Mouse (Mus musculus): ENCODE measurements around the gene Tnk2. TPM values are rescaled to one million over a fixed set of nuclear protein-coding genes. Genes with fewer than 3 reads are reported as not detected.

Gene Tnk2
- polyA plus RNA-seq, 1 experiment = 3.5 TPM

DNA sequence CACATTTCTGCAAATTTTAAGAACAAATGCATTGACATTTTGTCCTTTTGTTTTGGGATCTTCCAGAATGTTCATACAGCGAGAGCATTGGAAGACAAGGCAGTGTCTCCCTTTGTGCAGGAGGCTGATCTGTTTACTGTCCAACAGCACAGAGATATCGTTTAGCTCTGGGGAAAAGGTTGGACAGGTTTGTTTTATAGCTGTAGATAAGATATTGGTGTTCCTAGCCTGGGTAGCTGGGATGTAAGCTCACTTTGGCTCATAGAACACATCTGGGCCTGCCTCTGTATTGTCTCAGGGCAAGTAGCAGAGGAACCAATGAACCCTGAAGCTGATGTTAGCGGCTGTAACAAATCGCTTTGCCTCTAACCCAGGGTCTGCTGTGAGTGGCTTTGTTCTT is 80.1 kb downstream of the Tnk2 start:
- H3K4me1 ChIP-seq (ENCODE audit: control insufficient read depth, insufficient read depth, low read length) = no peaks in the 10 kb centered on the region
- TF ChIP-seq CTCF (IDR thresholded peaks at IDR 0.05; ENCODE audit: low read depth, low read length) = no peak
- TF ChIP-seq POLR2A (IDR thresholded peaks at IDR 0.05; ENCODE audit: borderline replicate concordance, low read depth, low read length) = no peak
- no peak overlapping the region for H3K27ac ChIP-seq (ENCODE audit: insufficient read depth, low read depth, low read length)
- H3K4me3 ChIP-seq (ENCODE audit: insufficient read depth, low read length) = no peak overlapping the region

DNA sequence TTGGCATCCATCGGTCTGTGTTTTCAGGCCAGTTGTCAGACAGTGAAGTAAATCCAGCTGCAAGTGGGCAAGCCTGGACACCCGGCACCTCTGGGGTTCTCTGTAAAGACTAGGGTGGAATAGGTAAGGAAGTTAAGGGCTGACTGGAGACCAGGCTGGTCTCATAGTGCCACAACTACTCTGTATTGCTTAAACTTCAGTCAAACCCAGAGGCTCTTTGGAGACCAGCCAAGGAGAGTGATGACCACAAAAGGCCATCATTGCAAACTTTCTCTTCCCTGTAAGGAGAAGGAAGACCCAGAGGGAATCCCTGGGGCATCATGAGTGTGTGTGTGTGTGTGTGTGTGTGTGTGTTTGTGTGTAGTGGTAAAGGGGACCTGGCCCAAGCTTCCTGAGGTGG is 80.6 kb downstream of the Tnk2 start:
- Histone ChIP-seq H3K4me3 (ENCODE audit: insufficient read depth, low read length) (no peak overlapping the region), H3K27ac (ENCODE audit: insufficient read depth, low read depth, low read length) (no peak overlapping the region), H3K4me1 (ENCODE audit: control insufficient read depth, insufficient read depth, low read length) (no peaks in the 10 kb centered on the region)
- TF ChIP-seq CTCF (IDR thresholded peaks at IDR 0.05; ENCODE audit: low read depth, low read length) (no peak), POLR2A (IDR thresholded peaks at IDR 0.05; ENCODE audit: borderline replicate concordance, low read depth, low read length) (no peak)

- no peak overlapping the region for H3K4me3 ChIP-seq (ENCODE audit: insufficient read depth, low read length)
- no peak overlapping the region for H3K27ac ChIP-seq (ENCODE audit: insufficient read depth, low read depth, low read length)
- TF ChIP-seq POLR2A (IDR thresholded peaks at IDR 0.05; ENCODE audit: borderline replicate concordance, low read depth, low read length) = no peak
- no peak for TF ChIP-seq CTCF (IDR thresholded peaks at IDR 0.05; ENCODE audit: low read depth, low read length)
- H3K4me1 ChIP-seq (ENCODE audit: control insufficient read depth, insufficient read depth, low read length) = no peaks in the 10 kb centered on the region
These were observed 82.8 kb downstream of the Tnk2 start for GRCm38 (mm10) chr16:32726501-32726900.

DNA sequence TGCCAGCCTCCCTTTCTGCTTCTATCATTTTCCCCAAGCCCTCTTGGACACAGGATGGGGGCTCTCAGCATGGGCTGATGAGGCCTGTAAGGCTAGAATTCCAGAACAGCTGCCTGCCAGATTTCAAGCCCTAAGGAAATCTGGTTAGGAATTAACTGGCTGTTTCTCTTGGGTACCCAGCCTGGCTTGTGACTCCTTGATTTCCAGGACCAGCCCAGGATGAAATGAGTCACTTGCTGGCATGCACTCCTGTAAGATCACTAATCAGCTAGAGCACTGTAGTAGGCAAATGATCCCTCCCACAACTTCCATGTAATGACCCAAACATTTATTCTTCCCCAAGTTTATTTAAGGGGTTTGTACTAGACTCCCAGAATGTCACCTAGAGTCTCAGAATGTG is 84.6 kb downstream of the Tnk2 start:
- no peaks in the 10 kb centered on the region for H3K4me1 ChIP-seq (ENCODE audit: control insufficient read depth, insufficient read depth, low read length)
- no peak overlapping the region for H3K27ac ChIP-seq (ENCODE audit: insufficient read depth, low read depth, low read length)
- H3K4me3 ChIP-seq (ENCODE audit: insufficient read depth, low read length) = no peak overlapping the region
- TF ChIP-seq CTCF (IDR thresholded peaks at IDR 0.05; ENCODE audit: low read depth, low read length) (no peak), POLR2A (IDR thresholded peaks at IDR 0.05; ENCODE audit: borderline replicate concordance, low read depth, low read length) (no peak)

GRCm38 (mm10) chr16:32728730-32729129 is 85.1 kb downstream of the Tnk2 start:
- H3K4me3 ChIP-seq (ENCODE audit: insufficient read depth, low read length) = no peak overlapping the region
- no peak overlapping the region for H3K27ac ChIP-seq (ENCODE audit: insufficient read depth, low read depth, low read length)
- TF ChIP-seq CTCF (IDR thresholded peaks at IDR 0.05; ENCODE audit: low read depth, low read length) (no peak), POLR2A (IDR thresholded peaks at IDR 0.05; ENCODE audit: borderline replicate concordance, low read depth, low read length) (no peak)
- no peaks in the 10 kb centered on the region for H3K4me1 ChIP-seq (ENCODE audit: control insufficient read depth, insufficient read depth, low read length)

Other genes starting within 250 kb of the Tnk2 start
- 3.0 and 4.4 TPM in 2 replicates for gene Tm4sf19, start 243.4 kb upstream of the Tnk2 start, polyA plus RNA-seq (2012; ENCODE audit: insufficient read depth, insufficient read length, missing spikeins)
- gene Tctex1d2, start 224.2 kb upstream of the Tnk2 start, polyA plus RNA-seq (2012; ENCODE audit: insufficient read depth, insufficient read length, missing spikeins) = 43.8 and 47.9 TPM in 2 replicates
- 95.8 and 100 TPM in 2 replicates for gene Pcyt1a, start 213.0 kb upstream of the Tnk2 start, polyA plus RNA-seq (2012; ENCODE audit: insufficient read depth, insufficient read length, missing spikeins)
- not detected in 2 replicates for gene Slc51a, start 156.0 kb upstream of the Tnk2 start, polyA plus RNA-seq (2012; ENCODE audit: insufficient read depth, insufficient read length, missing spikeins)
- gene Zdhhc19, start 147.6 kb upstream of the Tnk2 start, polyA plus RNA-seq (2012; ENCODE audit: insufficient read depth, insufficient read length, missing spikeins) = not detected in 2 replicates
- 45.0 and 47.0 TPM in 2 replicates for gene Tfrc, start 35.0 kb upstream of the Tnk2 start, polyA plus RNA-seq (2012; ENCODE audit: insufficient read depth, insufficient read length, missing spikeins)
- gene Muc4, start 92.0 kb downstream of the Tnk2 start, polyA plus RNA-seq (2012; ENCODE audit: insufficient read depth, insufficient read length, missing spikeins) = not detected in 2 replicates
- gene Muc20, start 153.6 kb downstream of the Tnk2 start, polyA plus RNA-seq (2012; ENCODE audit: insufficient read depth, insufficient read length, missing spikeins) = not detected in 2 replicates
- not detected in 2 replicates for gene Smbd1, start 166.6 kb downstream of the Tnk2 start, polyA plus RNA-seq (2012; ENCODE audit: insufficient read depth, insufficient read length, missing spikeins)
- 33.0 and 34.7 TPM in 2 replicates for gene Fyttd1, start 233.6 kb downstream of the Tnk2 start, polyA plus RNA-seq (2012; ENCODE audit: insufficient read depth, insufficient read length, missing spikeins)
- gene Rubcn, start 233.9 kb downstream of the Tnk2 start, polyA plus RNA-seq (2012; ENCODE audit: insufficient read depth, insufficient read length, missing spikeins) = 35.4 and 39.7 TPM in 2 replicates